Mouse (Mus musculus) sigmoid colon, adult 10 weeks (tissue): Measurements from ENCODE around the gene Knl1. TPM values are rescaled to one million over a fixed set of nuclear protein-coding genes. Genes with fewer than 3 reads are reported as not detected.

ENCODE experiments used
- polyA plus RNA-seq: library from polyadenylated mRNA; stranded (reverse); fragments of 350-450 nt; fragmentation: Illumina TruSeq; extraction: RNeasy Lipid Tissue Mini Kit (QIAGEN cat#74804); gene quantifications from one replicate; pipeline ENCODE4 v1.2.3, GENCODE M21; 2014; ENCODE audit warnings: low read depth, low replicate concordance

The Knl1 gene
- 9.7 TPM for polyA plus RNA-seq

GRCm38 (mm10) chr2:119046649-119047611 lies at the start of gene Knl1:
Gene Knl1, plus strand, starts transcription at chr2:119047119.

GRCm38 (mm10) chr2:119028941-119029551 lies 17.9 kb upstream of the Knl1 start, which contains the start of gene Ccdc32:
Gene Ccdc32, minus strand, starts transcription at chr2:119029393.

GRCm38 (mm10) chr2:119034656-119035396 lies 12.1 kb upstream of the Knl1 start, which contains the start of gene Rpusd2:
Gene Rpusd2, plus strand, starts transcription at chr2:119034790.

GRCm38 (mm10) chr2:119112438-119113112 lies 65.7 kb downstream of the Knl1 start, which contains the start of gene Rad51:
Gene Rad51, plus strand, starts transcription at chr2:119112793.

Other genes with a start within 250 kb of the Knl1 start
- gene Knstrn, start 233.1 kb upstream of the Knl1 start, polyA plus RNA-seq, result 8.6 TPM
- gene Ivd, start 185.2 kb upstream of the Knl1 start, polyA plus RNA-seq, result 18.0 TPM
- 4.7 TPM for gene Bahd1, start 146.7 kb upstream of the Knl1 start, polyA plus RNA-seq
- 1.2 TPM for gene Chst14, start 120.6 kb upstream of the Knl1 start, polyA plus RNA-seq
- gene Ccdc32, start 17.7 kb upstream of the Knl1 start, polyA plus RNA-seq, result 36.6 TPM
- 4.1 TPM for gene Rpusd2, start 12.3 kb upstream of the Knl1 start, polyA plus RNA-seq
- 8.2 TPM for gene Rad51, start 65.7 kb downstream of the Knl1 start, polyA plus RNA-seq
- 47.9 TPM for gene Rmdn3, start 109.9 kb downstream of the Knl1 start, polyA plus RNA-seq
- not detected for gene Gchfr, start 120.7 kb downstream of the Knl1 start, polyA plus RNA-seq
- 1.6 TPM for gene Gm14137, start 127.4 kb downstream of the Knl1 start, polyA plus RNA-seq
- gene Zfyve19, start 161.5 kb downstream of the Knl1 start, polyA plus RNA-seq, result 5.5 TPM
- 0.79 TPM for gene Dnajc17, start 161.7 kb downstream of the Knl1 start, polyA plus RNA-seq
- gene Ppp1r14d, start 182.8 kb downstream of the Knl1 start, polyA plus RNA-seq, result 62.5 TPM
- 50.8 TPM for gene Spint1, start 190.2 kb downstream of the Knl1 start, polyA plus RNA-seq
- not detected for gene Rhov, start 224.2 kb downstream of the Knl1 start, polyA plus RNA-seq
- 0.22 TPM for gene Vps18, start 241.6 kb downstream of the Knl1 start, polyA plus RNA-seq